In genomic region chr19:55909039-55909438, GRCm38 (mm10) we compare ENCODE assay signal across 8 mouse cellular contexts.
A peak's percentile ranks its signal among the peaks of the same experiment; 100 is the strongest.
DNase-seq lines count a peak whose midpoint lies in the region; ATAC-seq lines count a peak whose summit lies in the region.
"Had no signal": no experiment of that assay in that cellular context is flagged by ENCODE, and none has a peak within 500 bp of the region (broad histone marks: within the 10 kb centered on the region; RNA-seq: fewer than 3 reads in every experiment).

No protein-coding gene starts in this region.

- H3K27me3 ChIP-seq in lung, embryonic 16.5 days (ENCODE audit: control insufficient read depth, insufficient read depth, low read depth, low read length) = no peaks in the 10 kb centered on the region
- H3K27me3 ChIP-seq: heart, embryonic 13.5 days had no signal

- 44% methylated on average over 7 of the region's 7 CpGs for WGBS in lung, embryonic 16.5 days

- peak; percentile 28 for DNase-seq in urinary bladder, postnatal 14 days (ENCODE audit: low spot score)
- no peak for DNase-seq in urinary bladder, postnatal 36 days (ENCODE audit: low spot score in 2 of 2)
- DNase-seq in embryo, embryonic 10 days (ENCODE audit: low spot score) = peak; percentile 70
- peak; percentile 13 for DNase-seq in kidney, adult 11 months
- DNase-seq in thymus, postnatal 14 days = peak; percentile 50
- DNase-seq in cerebellum, adult 11-12 months = no peak

- no peaks in the 10 kb centered on the region for H3K4me1 ChIP-seq in lung, embryonic 16.5 days (replicated peaks; ENCODE audit: control insufficient read depth, insufficient read depth, low read length)

- no peak overlapping the region for H3K4me3 ChIP-seq in lung, embryonic 16.5 days (ENCODE audit: low read length)
- H3K4me3 ChIP-seq: heart, embryonic 13.5 days had no signal

- ATAC-seq in lung, embryonic 16.5 days (ENCODE audit: low read depth) = peak; percentile 61

- H3K9ac ChIP-seq in lung, embryonic 16.5 days (ENCODE audit: low read length) = no peak overlapping the region
- H3K9ac ChIP-seq: heart, embryonic 13.5 days had no signal

- H3K36me3 ChIP-seq in lung, embryonic 16.5 days (ENCODE audit: control insufficient read depth, insufficient read depth, low read length) = peaks cover 9% of the 10 kb centered on the region

- H3K9me3 ChIP-seq in lung, embryonic 16.5 days (ENCODE audit: control insufficient read depth, low read length) = peaks cover 6% of the 10 kb centered on the region
- H3K9me3 ChIP-seq: heart, embryonic 13.5 days had no signal

- no peak overlapping the region for H3K27ac ChIP-seq in lung, embryonic 16.5 days (ENCODE audit: low read length)
- H3K27ac ChIP-seq: heart, embryonic 13.5 days had no signal

- no peak overlapping the region for H3K4me2 ChIP-seq in lung, embryonic 16.5 days (ENCODE audit: low read depth, low read length)
- H3K4me2 ChIP-seq: heart, embryonic 13.5 days had no signal

Comparison
In these comparisons a context has a peak if more than half of its experiments do, and no peak if none do; other contexts are left out.
1. DNase-seq: peak in urinary bladder, postnatal 14 days (single experiment), embryo, embryonic 10 days (single experiment), kidney, adult 11 months (single experiment) and thymus, postnatal 14 days (single experiment); none in urinary bladder, postnatal 36 days (0 of 2) and cerebellum, adult 11-12 months (single experiment).